Mouse (Mus musculus): ENCODE results near the gene Stx1a. TPM values are rescaled to one million over a fixed set of nuclear protein-coding genes. Genes with fewer than 3 reads are reported as not detected.

The Stx1a gene
- total RNA-seq, 2 experiments from 2014 or later: 6.8 to 9.5 TPM

GRCm38 (mm10) chr5:135008671-135009589 lies 14.4 kb upstream of the Stx1a start, which contains the start of gene Abhd11:
Gene Abhd11 (plus strand): TSS chr5:135009152.
- DNase-seq: peak; percentile 96

GRCm38 (mm10) chr5:135009590-135010319 lies 13.5 kb upstream of the Stx1a start:
- DNase-seq: peak; percentile 90

- DNase-seq: no peak
Observed at GRCm38 (mm10) chr5:135010320-135010709, 13.0 kb upstream of the Stx1a start.

DNA sequence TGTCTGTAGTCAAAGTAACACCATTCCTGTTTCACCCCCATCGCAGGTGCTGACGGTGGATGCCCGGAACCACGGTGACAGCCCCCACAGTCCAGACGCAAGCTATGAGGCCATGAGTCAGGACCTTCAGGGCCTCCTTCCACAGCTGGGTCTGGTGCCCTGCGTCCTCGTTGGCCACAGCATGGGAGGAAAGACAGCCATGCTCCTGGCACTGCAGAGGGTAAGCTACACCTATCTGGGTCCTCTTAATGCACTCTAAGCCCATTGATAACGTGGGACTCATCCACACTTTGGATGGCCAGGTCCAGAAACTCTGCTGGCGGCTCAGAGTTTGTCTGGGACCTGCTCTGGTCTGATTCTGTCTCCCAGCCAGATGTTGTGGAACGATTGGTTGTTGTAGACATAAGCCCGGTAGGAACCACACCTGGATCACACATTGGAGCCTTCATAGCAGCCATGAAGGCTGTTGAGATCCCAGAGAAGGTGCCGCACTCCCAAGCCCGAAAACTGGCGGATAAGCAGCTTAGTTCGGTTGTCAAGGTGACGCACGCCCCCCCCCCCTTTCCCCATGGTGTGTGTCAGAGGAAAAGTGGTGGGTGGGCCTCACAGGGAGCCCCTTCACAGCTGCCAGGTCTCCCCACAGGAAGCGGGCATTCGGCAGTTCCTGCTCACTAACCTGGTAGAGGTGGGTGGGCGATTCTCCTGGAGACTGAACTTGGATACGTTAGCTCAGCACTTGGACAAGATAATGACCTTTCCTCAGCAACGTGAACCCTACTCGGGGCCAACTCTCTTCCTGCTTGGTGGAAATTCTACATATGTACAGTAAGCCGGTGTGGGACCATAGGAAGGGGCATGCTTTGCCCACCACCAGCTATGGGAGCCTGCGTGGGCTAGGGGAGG lies 12.2 kb upstream of the Stx1a start:
- DNase-seq: no peak

GRCm38 (mm10) chr5:135011809-135012613 lies 11.3 kb upstream of the Stx1a start:
- DNase-seq: no peak

- peak; percentile 91 for DNase-seq
Observed at GRCm38 (mm10) chr5:135012671-135013441, 10.4 kb upstream of the Stx1a start.

DNA sequence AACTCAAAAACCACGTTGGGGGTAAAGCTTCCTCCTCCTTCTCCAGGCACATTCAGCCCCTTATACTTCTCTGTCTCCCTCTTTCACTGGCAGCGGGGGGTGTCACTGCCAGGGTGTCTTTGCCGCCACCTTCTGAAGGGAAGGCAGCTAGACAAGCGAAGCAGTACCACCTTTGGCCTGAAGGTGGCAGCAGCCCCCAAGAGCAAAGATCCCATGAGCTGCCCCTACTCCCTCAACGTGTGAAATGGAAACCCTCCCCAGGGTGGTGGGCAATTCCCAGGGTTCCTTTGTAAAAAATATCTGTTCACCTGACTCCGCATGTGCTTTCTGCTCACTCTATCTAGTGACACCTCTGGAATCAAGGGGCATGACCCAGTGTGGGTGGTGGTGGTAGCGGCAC lies 7.8 kb upstream of the Stx1a start:
- DNase-seq: peak; percentile 92

DNA sequence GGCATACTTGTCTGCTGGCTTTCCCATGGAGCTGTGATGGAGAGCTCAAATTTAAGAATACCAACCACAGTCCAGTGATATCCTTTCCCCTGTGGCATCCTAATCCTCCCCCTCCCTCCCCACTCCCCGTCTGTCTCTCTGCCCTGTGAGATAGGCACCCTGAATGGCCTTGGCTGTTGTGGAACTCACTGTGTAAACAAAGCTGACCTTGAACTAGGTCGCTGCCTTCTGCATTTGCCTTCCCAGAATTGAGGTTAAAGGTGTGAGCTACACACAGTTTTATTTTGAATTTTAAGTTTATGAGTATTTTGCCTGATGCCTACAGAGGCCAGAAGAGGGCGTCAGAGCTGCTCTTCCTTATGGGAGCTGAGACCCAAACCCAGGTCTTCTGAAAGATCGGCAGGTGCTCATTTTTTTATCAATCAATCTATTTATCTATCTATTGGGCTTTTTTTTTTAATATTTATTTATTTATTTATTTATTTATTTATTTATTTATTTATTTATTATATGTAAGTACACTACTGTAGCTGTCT lies 7.0 kb upstream of the Stx1a start:
- DNase-seq: peak; percentile 38

GRCm38 (mm10) chr5:135021814-135022213 lies 1.5 kb upstream of the Stx1a start:
- DNase-seq: peak; percentile 87

DNA sequence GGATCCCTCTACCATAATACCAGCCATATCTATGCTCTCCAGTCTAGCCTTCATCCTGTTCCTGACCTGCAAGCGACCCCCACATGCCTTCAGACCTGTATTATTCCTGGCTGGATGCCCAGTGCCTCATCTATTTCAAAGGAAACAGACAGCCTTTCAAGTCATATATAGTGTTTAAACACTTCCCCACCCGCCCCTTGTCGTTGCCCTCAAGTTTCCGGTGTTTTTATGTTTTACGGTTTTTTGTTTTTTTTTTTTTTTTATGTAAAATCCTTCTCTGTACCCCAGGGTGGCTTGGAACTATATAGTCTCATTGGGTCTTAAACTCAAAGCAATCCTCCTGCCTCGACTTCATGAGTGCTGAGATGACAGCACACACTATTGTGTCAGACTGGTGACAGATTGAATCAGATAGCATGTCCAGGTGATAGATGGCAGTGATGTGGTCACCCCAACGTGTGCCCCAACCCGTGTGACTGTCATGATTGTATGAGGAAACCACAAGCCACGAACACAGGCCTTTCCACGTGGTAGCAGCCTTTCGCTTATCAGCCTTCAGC lies 1.5 kb downstream of the Stx1a start:
- DNase-seq: no peak

- no peak for DNase-seq
Observed at GRCm38 (mm10) chr5:135025899-135026298, 2.6 kb downstream of the Stx1a start.

DNA sequence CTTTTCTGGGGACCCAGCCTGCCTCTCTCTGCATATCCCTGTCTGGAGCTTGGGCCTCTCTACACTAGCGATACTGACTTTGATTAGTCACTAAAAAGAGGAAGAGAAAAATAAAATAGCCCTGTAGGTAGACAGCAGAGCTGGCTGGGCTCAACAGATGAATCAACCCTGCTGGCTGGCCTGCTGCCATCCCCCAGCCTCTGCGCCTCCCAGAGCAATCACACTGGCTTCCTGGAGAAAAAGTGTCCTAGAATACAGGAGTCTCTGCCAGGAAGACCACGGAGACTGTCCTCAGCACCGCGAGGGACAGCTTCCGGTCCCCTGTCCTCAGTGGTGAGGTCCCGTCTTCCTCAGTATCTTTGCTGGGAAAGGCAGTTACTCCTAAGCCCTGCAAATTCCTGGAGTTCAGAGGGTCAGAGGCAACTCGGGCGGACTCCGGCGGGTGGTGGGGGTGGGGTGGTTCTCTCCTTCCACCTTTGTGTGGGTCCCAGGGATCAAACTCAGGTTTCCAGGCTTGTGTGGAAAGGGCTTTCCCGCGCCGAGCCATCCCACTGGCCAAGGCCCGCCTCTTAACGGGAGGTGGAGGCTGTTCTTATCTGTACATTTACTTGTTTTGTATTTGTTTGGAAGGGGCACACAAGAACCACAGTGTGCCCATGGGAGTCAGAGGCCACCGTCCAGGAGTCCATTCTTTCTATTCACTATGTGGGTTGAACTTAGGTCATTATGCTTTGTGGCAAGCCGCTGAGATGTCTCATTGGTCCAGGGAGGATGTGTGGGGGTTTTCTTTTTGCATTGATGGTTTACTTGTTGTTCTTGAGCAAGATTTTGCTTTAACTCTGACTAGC lies 5.9 kb downstream of the Stx1a start:
- peak; percentile 89 for DNase-seq

DNA sequence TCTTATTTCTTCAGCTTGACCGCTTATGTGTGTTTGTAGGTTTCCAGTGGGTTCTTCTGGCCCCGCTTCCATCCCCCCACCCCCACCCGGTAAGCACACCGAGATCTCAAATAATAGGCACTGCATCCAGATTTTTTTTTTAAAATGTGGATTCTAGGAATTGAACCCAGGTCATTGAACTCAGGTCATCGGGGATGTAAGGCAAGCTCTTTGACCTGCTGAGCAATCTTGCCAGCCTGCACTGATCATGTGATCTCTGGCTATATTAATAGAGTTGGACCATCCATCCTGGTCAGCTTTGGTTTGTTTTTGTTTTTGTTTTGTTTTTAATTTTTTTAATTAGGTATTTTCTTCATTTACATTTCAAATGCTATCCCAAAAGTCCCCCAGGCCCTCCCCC lies 9.3 kb downstream of the Stx1a start:
- DNase-seq: no peak

DNA sequence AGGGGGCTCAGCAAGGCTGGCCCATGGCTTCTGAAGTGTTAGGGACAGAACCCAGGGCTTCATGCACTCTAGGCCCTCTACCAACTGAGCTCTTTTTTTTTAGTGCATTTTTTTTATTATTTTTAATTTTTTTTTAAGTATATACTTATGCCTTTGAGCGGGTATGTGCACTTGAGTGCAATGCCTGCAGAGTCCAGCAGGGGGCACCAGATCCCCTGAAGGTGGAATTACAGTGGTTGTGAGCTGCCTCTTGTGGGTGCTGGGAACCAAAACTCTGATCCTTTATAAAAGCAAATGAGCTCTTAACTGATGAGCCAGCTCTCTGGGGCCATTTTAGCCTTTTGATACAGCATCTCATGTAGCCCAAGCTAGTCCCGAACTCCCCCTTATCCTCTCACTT lies 11.3 kb downstream of the Stx1a start:
- no peak for DNase-seq

DNA sequence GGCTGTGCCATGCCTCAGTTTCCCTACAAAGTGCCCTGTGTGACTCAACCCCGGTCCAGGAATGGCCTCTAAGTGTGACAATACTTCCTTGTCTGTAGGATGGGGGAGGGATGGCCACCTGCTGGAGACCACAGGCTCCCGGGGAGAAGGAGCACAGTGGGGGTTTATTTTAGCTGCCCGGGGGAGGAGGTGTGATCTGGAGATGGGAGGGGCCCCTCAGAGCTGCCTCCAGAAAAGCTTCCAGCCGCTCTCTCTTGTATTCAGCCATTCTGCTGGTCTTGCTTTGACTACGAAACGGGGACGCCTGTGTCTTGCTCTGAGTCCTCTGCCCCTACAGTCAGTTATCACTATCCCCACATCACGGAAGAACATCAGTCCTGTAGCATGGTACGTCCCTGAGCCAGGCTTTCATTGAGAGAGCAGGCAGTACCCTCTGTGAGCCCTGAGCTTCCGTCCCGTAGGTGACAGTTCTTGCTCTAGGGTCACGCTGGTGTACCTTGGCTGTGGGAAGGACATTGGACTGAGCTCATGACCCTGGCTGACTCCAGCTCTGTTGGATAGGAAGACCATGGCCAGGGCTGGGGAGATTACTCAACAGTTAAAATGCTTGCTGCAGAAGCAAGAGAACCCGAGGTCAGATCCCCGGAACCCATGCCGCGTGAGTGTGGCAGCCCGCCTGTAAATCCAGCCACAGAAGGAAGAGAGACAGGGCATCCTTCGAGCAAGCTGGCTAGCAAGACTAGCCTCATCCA lies 12.5 kb downstream of the Stx1a start:
- DNase-seq: peak; percentile 37

GRCm38 (mm10) chr5:135037946-135038345 lies 14.7 kb downstream of the Stx1a start:
- no peak for DNase-seq

- DNase-seq: no peak
Observed at GRCm38 (mm10) chr5:135039541-135039940, 16.3 kb downstream of the Stx1a start.

GRCm38 (mm10) chr5:135040059-135040458 lies 16.8 kb downstream of the Stx1a start:
- no peak for DNase-seq
